Mouse (Mus musculus): ENCODE measurements around the gene Aqp7. TPM values are rescaled to one million over a fixed set of nuclear protein-coding genes. Genes with fewer than 3 reads are reported as not detected.

Gene Aqp7
- polyA plus RNA-seq, 1 experiment, result not detected

GRCm38 (mm10) chr4:41081733-41082132, 33.8 kb upstream of the Aqp7 start:
- Histone ChIP-seq H3K27me3 (ENCODE audit: control insufficient read depth, insufficient read depth, insufficient read length) (peaks cover 7% of the 10 kb centered on the region), H3K79me3 (ENCODE audit: low read depth) (no peaks in the 10 kb centered on the region), H3ac (ENCODE audit: control insufficient read depth, insufficient read length, low read depth) (no peak overlapping the region), H3K79me2 (ENCODE audit: control insufficient read depth, insufficient read depth) (no peaks in the 10 kb centered on the region), H3K36me3 (ENCODE audit: control insufficient read depth, insufficient read depth) (no peaks in the 10 kb centered on the region), H3K4me3 (ENCODE audit: insufficient read depth, poor library complexity, severe bottlenecking) (no peak overlapping the region)
- no peak for TF ChIP-seq CEBPB (IDR thresholded peaks at IDR 0.05; ENCODE audit: low read depth)
- TF ChIP-seq MAX (IDR thresholded peaks at IDR 0.05), result no peak
- TF ChIP-seq CTCF (IDR thresholded peaks at IDR 0.05; ENCODE audit: control insufficient read depth, insufficient read depth, insufficient read length), result no peak
- no peak for TF ChIP-seq USF1 (IDR thresholded peaks at IDR 0.05; ENCODE audit: low read depth)
- TF ChIP-seq MYOD1 (IDR thresholded peaks at IDR 0.05; ENCODE audit: control insufficient read depth, insufficient read length, low read depth), result no peak
- no peak for TF ChIP-seq MYOG (IDR thresholded peaks at IDR 0.05; ENCODE audit: control insufficient read depth, extremely low read depth, insufficient read length)
- no peak for TF ChIP-seq FOSL1 (IDR thresholded peaks at IDR 0.05; ENCODE audit: insufficient read depth, low read length, poor library complexity, severe bottlenecking)

- no peak for TF ChIP-seq CEBPB (IDR thresholded peaks at IDR 0.05; ENCODE audit: low read depth)
- TF ChIP-seq MYOG (IDR thresholded peaks at IDR 0.05; ENCODE audit: control insufficient read depth, extremely low read depth, insufficient read length), result no peak
- TF ChIP-seq USF1 (IDR thresholded peaks at IDR 0.05; ENCODE audit: low read depth), result no peak
- no peak for TF ChIP-seq CTCF (IDR thresholded peaks at IDR 0.05; ENCODE audit: control insufficient read depth, insufficient read depth, insufficient read length)
- no peak for TF ChIP-seq MAX (IDR thresholded peaks at IDR 0.05)
- no peak for TF ChIP-seq MYOD1 (IDR thresholded peaks at IDR 0.05; ENCODE audit: control insufficient read depth, insufficient read length, low read depth)
- TF ChIP-seq FOSL1 (IDR thresholded peaks at IDR 0.05; ENCODE audit: insufficient read depth, low read length, poor library complexity, severe bottlenecking), result no peak
These were observed 30.8 kb upstream of the Aqp7 start for GRCm38 (mm10) chr4:41078726-41079125.

GRCm38 (mm10) chr4:41074461-41074860, 26.5 kb upstream of the Aqp7 start:
- H3ac ChIP-seq (ENCODE audit: control insufficient read depth, insufficient read length, low read depth), result no peak overlapping the region
- H3K79me2 ChIP-seq (ENCODE audit: control insufficient read depth, insufficient read depth), result no peaks in the 10 kb centered on the region
- H3K36me3 ChIP-seq (ENCODE audit: control insufficient read depth, insufficient read depth), result no peaks in the 10 kb centered on the region
- no peak for TF ChIP-seq MYOD1 (IDR thresholded peaks at IDR 0.05; ENCODE audit: control insufficient read depth, insufficient read length, low read depth)
- TF ChIP-seq USF1 (IDR thresholded peaks at IDR 0.05; ENCODE audit: low read depth), result no peak
- no peak for TF ChIP-seq CEBPB (IDR thresholded peaks at IDR 0.05; ENCODE audit: low read depth)
- no peak for TF ChIP-seq MAX (IDR thresholded peaks at IDR 0.05)
- no peak for TF ChIP-seq MYOG (IDR thresholded peaks at IDR 0.05; ENCODE audit: control insufficient read depth, extremely low read depth, insufficient read length)
- TF ChIP-seq FOSL1 (IDR thresholded peaks at IDR 0.05; ENCODE audit: insufficient read depth, low read length, poor library complexity, severe bottlenecking), result no peak
- no peak for TF ChIP-seq CTCF (IDR thresholded peaks at IDR 0.05; ENCODE audit: control insufficient read depth, insufficient read depth, insufficient read length)
- peaks cover 3% of the 10 kb centered on the region for H3K27me3 ChIP-seq (ENCODE audit: control insufficient read depth, insufficient read depth, insufficient read length)
- H3K4me3 ChIP-seq (ENCODE audit: insufficient read depth, poor library complexity, severe bottlenecking), result no peak overlapping the region
- H3K79me3 ChIP-seq (ENCODE audit: low read depth), result no peaks in the 10 kb centered on the region

More at GRCm38 (mm10) chr4:41078726-41079125, 30.8 kb upstream of the Aqp7 start:
- Histone ChIP-seq H3K27me3 (ENCODE audit: control insufficient read depth, insufficient read depth, insufficient read length) (no peaks in the 10 kb centered on the region), H3ac (ENCODE audit: control insufficient read depth, insufficient read length, low read depth) (no peak overlapping the region), H3K36me3 (ENCODE audit: control insufficient read depth, insufficient read depth) (no peaks in the 10 kb centered on the region), H3K4me3 (ENCODE audit: insufficient read depth, poor library complexity, severe bottlenecking) (no peak overlapping the region), H3K79me2 (ENCODE audit: control insufficient read depth, insufficient read depth) (no peaks in the 10 kb centered on the region), H3K79me3 (ENCODE audit: low read depth) (no peaks in the 10 kb centered on the region)

- Histone ChIP-seq H3K79me2 (ENCODE audit: control insufficient read depth, insufficient read depth) (no peaks in the 10 kb centered on the region), H3K27me3 (ENCODE audit: control insufficient read depth, insufficient read depth, insufficient read length) (peaks cover 3% of the 10 kb centered on the region), H3K79me3 (ENCODE audit: low read depth) (no peaks in the 10 kb centered on the region), H3ac (ENCODE audit: control insufficient read depth, insufficient read length, low read depth) (no peak overlapping the region), H3K36me3 (ENCODE audit: control insufficient read depth, insufficient read depth) (no peaks in the 10 kb centered on the region), H3K4me3 (ENCODE audit: insufficient read depth, poor library complexity, severe bottlenecking) (no peak overlapping the region)
- no peak for TF ChIP-seq MYOD1 (IDR thresholded peaks at IDR 0.05; ENCODE audit: control insufficient read depth, insufficient read length, low read depth)
- TF ChIP-seq MYOG (IDR thresholded peaks at IDR 0.05; ENCODE audit: control insufficient read depth, extremely low read depth, insufficient read length), result no peak
- no peak for TF ChIP-seq CTCF (IDR thresholded peaks at IDR 0.05; ENCODE audit: control insufficient read depth, insufficient read depth, insufficient read length)
- no peak for TF ChIP-seq MAX (IDR thresholded peaks at IDR 0.05)
- no peak for TF ChIP-seq USF1 (IDR thresholded peaks at IDR 0.05; ENCODE audit: low read depth)
- TF ChIP-seq FOSL1 (IDR thresholded peaks at IDR 0.05; ENCODE audit: insufficient read depth, low read length, poor library complexity, severe bottlenecking), result no peak
- TF ChIP-seq CEBPB (IDR thresholded peaks at IDR 0.05; ENCODE audit: low read depth), result no peak
These were observed 25.3 kb upstream of the Aqp7 start for GRCm38 (mm10) chr4:41073008-41073817.

GRCm38 (mm10) chr4:41071500-41072429, 23.8 kb upstream of the Aqp7 start:
- H3K36me3 ChIP-seq (ENCODE audit: control insufficient read depth, insufficient read depth), result no peaks in the 10 kb centered on the region
- no peaks in the 10 kb centered on the region for H3K79me2 ChIP-seq (ENCODE audit: control insufficient read depth, insufficient read depth)
- TF ChIP-seq USF1 (IDR thresholded peaks at IDR 0.05; ENCODE audit: low read depth), result no peak
- no peak for TF ChIP-seq CTCF (IDR thresholded peaks at IDR 0.05; ENCODE audit: control insufficient read depth, insufficient read depth, insufficient read length)
- no peak for TF ChIP-seq CEBPB (IDR thresholded peaks at IDR 0.05; ENCODE audit: low read depth)
- TF ChIP-seq FOSL1 (IDR thresholded peaks at IDR 0.05; ENCODE audit: insufficient read depth, low read length, poor library complexity, severe bottlenecking), result no peak

More at GRCm38 (mm10) chr4:41071500-41072429, 23.8 kb upstream of the Aqp7 start:
- H3ac ChIP-seq (ENCODE audit: control insufficient read depth, insufficient read length, low read depth), result no peak overlapping the region
- H3K27me3 ChIP-seq (ENCODE audit: control insufficient read depth, insufficient read depth, insufficient read length), result peaks cover 3% of the 10 kb centered on the region
- no peaks in the 10 kb centered on the region for H3K79me3 ChIP-seq (ENCODE audit: low read depth)
- no peak overlapping the region for H3K4me3 ChIP-seq (ENCODE audit: insufficient read depth, poor library complexity, severe bottlenecking)
